Mouse (Mus musculus) limb, embryonic 15.5 days (tissue): ENCODE measurements around the gene Apof. TPM values are rescaled to one million over a fixed set of nuclear protein-coding genes. Genes with fewer than 3 reads are reported as not detected.
"Not testable (repeated sequence)": the region's sequence is repeated elsewhere in the genome, so short reads cannot be mapped to it uniquely, and the experiment has no call there.

ENCODE experiments used
- ATAC-seq: fragments of 200-750 bp; cut with Nextera tagmentation; 2 replicates; pipeline ENCODE4 v1.8.0; 2017; ENCODE audit warnings: low read depth, moderate TSS enrichment; ENCODE audit not compliant: insufficient number of reproducible peaks, low FRiP score, low TSS enrichment
- H3K27ac ChIP-seq: fragments of 300-500 bp; sonication (generic); 2 replicates; pipeline ENCODE4 v1.5.1; 2015; ENCODE audit warnings: moderate library complexity, mild to moderate bottlenecking, inconsistent platforms
- H3K27me3 ChIP-seq: fragments of 300-500 bp; sonication (generic); 2 replicates; pipeline ENCODE4 v1.6.1; 2015; ENCODE audit warnings: inconsistent platforms
- H3K36me3 ChIP-seq: fragments of 300-500 bp; sonication (generic); 2 replicates; pipeline ENCODE4 v1.6.1; 2015; ENCODE audit warnings: inconsistent platforms
- H3K4me1 ChIP-seq: fragments of 300-500 bp; sonication (generic); 2 replicates; pipeline ENCODE4 v1.6.1; 2015; ENCODE audit warnings: inconsistent platforms
- H3K4me2 ChIP-seq: fragments of 300-500 bp; sonication (generic); 2 replicates; pipeline ENCODE4 v1.6.1; 2015; ENCODE audit warnings: mild to moderate bottlenecking, inconsistent platforms
- H3K4me3 ChIP-seq: fragments of 300-500 bp; sonication (generic); 2 replicates; pipeline ENCODE4 v1.5.1; 2015; ENCODE audit warnings: mild to moderate bottlenecking, inconsistent platforms
- H3K9ac ChIP-seq: fragments of 300-500 bp; sonication (generic); 2 replicates; pipeline ENCODE4 v1.6.1; 2015; ENCODE audit warnings: inconsistent platforms
- H3K9me3 ChIP-seq: fragments of 300-500 bp; sonication (generic); 2 replicates; pipeline ENCODE4 v1.6.1; 2016; ENCODE audit warnings: inconsistent platforms
- WGBS: fragments of 180-500 bp; shearing (Covaris S2); methylation state at CpG from one replicate; pipeline ENCODE4 v1.1.7; 2015; 5-methylcytosine and 5-hydroxymethylcytosine counted together
- polyA plus RNA-seq: library from polyadenylated mRNA; unstranded; fragments of >200 nt; fragmentation: Nextera tagmentation; extraction: Ambion mirVana; gene quantifications from 2 replicates; pipeline ENCODE4 v1.2.1, GENCODE M21; 2015

The Apof gene
- polyA plus RNA-seq, 1 experiment from 2014 or later, result 0.27 TPM

DNA sequence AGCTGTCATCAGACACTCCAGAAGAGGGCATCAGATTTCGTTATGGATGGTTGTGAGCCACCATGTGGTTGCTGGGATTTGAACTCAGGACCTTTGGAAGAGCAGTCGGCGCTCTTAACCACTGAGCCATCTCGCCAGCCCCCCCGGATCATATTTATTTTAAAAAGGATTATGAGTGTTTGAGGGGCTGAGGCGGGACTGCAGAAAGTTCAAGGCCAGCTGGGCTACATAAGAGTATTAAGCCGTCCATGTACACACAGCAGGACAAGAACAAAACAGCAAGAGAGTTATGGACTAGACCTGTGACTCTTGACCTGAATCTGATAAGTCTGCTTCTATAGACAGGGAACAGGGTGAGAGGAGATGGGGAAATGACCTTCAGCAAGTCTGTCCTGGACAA is 8.1 kb upstream of the Apof start:
- H3K4me2 ChIP-seq, H3K9ac ChIP-seq, H3K4me3 ChIP-seq, H3K27ac ChIP-seq, H3K27me3 ChIP-seq, H3K4me1 ChIP-seq, H3K9me3 ChIP-seq, ATAC-seq, H3K36me3 ChIP-seq: not testable (repeated sequence)
- WGBS, result 85% methylated on average over 7 of the region's 7 CpGs

- Histone ChIP-seq H3K4me3 (no peak overlapping the region), H3K36me3 (no peaks in the 10 kb centered on the region), H3K9me3 (no peaks in the 10 kb centered on the region), H3K27me3 (no peaks in the 10 kb centered on the region), H3K9ac (no peak overlapping the region), H3K4me1 (no peaks in the 10 kb centered on the region), H3K27ac (no peak overlapping the region), H3K4me2 (no peak overlapping the region)
- 76% methylated on average over 22 of the region's 22 CpGs for WGBS
- no peak for ATAC-seq
These were observed 6.2 kb upstream of the Apof start for GRCm38 (mm10) chr10:128262300-128262699.

GRCm38 (mm10) chr10:128263393-128264310 is 4.8 kb upstream of the Apof start:
- H3K4me3 ChIP-seq, result no peak overlapping the region
- H3K4me1 ChIP-seq, result no peaks in the 10 kb centered on the region
- no peaks in the 10 kb centered on the region for H3K27me3 ChIP-seq
- H3K27ac ChIP-seq, result no peak overlapping the region
- H3K4me2 ChIP-seq, result no peak overlapping the region
- no peak overlapping the region for H3K9ac ChIP-seq
- H3K9me3 ChIP-seq, result no peaks in the 10 kb centered on the region
- ATAC-seq, result no peak
- WGBS, result 74% methylated on average over 6 of the region's 6 CpGs
- H3K36me3 ChIP-seq, result no peaks in the 10 kb centered on the region

GRCm38 (mm10) chr10:128269206-128269910 is 887 bp downstream of the Apof start:
- 90% methylated on average over 16 of the region's 16 CpGs for WGBS
- Histone ChIP-seq H3K36me3 (no peaks in the 10 kb centered on the region), H3K9me3 (no peaks in the 10 kb centered on the region), H3K9ac (no peak overlapping the region), H3K27me3 (no peaks in the 10 kb centered on the region), H3K27ac (no peak overlapping the region), H3K4me1 (peaks cover 5% of the 10 kb centered on the region; the same call in 1 of the 2 replicates), H3K4me2 (peak overlapping the region; percentile 65; the same call in 1 of the 2 replicates), H3K4me3 (peak overlapping the region; percentile 79; the same call in 1 of the 2 replicates)
- ATAC-seq, result no peak

DNA sequence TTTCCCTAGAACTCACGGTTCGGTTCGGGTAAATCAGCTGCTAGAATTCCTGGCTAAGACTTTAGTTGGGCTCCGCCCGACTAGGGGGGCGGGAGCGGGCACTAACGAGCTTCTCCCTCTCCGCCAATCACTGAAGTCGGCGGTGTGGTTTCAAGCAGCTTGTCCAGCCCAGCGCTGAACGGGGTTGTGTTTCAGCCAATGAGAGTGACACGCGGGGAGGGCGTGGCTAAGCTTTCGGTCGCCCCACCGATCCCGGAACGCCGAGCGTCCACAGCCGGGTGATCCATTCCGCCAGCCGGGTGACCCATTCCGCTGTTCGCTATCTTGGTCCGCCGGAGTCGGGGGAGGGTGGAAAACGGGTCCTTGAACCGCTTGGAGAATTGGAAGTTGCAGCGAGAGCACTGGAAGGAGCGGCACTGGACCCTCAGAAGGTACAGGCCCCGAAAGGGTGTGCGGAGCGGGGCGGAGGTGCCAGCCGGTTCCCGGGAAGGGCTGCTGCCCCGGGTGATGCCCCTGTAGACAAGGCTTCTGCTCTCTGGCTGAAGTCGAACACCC is 1.9 kb downstream of the Apof start, which contains the start of gene Stat2:
Gene Stat2, plus strand, starts transcription at position 273 of the 555 bp plus-strand sequence.
- Histone ChIP-seq H3K36me3 (no peaks in the 10 kb centered on the region), H3K4me2 (peak within 1 kb of the TSS; percentile 65), H3K4me3 (peak within 1 kb of the TSS; percentile 79), H3K9me3 (no peaks in the 10 kb centered on the region), H3K27me3 (no peaks in the 10 kb centered on the region), H3K4me1 (peaks cover 5% of the 10 kb centered on the region; the same call in 1 of the 2 replicates), H3K27ac (peak within 1 kb of the TSS; percentile 75), H3K9ac (peak within 1 kb of the TSS; percentile 57)
- under 1% methylated on average over 43 of the region's 43 CpGs for WGBS
- ATAC-seq, result peak; percentile 98

- Histone ChIP-seq H3K4me3 (peak overlapping the region; percentile 79), H3K4me1 (peaks cover 5% of the 10 kb centered on the region; the same call in 1 of the 2 replicates), H3K4me2 (peak overlapping the region; percentile 58), H3K36me3 (no peaks in the 10 kb centered on the region), H3K9ac (peak overlapping the region; percentile 57), H3K27ac (peak overlapping the region; percentile 75; the same call in 1 of the 2 replicates), H3K27me3 (no peaks in the 10 kb centered on the region), H3K9me3 (no peaks in the 10 kb centered on the region)
- ATAC-seq, result no peak
- 45% methylated on average over 7 of the region's 7 CpGs for WGBS
These were observed 2.4 kb downstream of the Apof start for GRCm38 (mm10) chr10:128270866-128271265.

DNA sequence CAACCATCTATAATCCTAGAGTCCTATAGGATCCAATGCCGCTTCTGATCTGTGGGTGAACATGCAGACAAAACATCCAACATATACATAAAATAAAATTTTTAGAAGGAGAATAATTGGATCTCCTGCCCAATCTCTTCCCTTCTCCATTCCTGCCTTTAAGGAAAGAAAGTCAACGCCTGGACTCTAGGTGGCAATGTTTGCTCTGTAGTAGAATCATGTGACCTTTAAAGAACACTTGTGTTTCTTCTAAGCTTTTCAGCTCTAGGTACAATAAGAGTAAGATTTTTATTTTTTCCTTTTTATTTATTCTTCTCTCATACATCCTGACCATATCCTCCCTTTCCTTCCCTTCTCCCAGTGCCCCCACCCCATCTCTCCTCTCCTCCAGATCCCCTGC is 3.4 kb downstream of the Apof start:
- Histone ChIP-seq H3K9me3 (no peaks in the 10 kb centered on the region), H3K36me3 (peaks cover 6% of the 10 kb centered on the region), H3K27ac (no peak overlapping the region), H3K4me1 (peaks cover 5% of the 10 kb centered on the region; the same call in 1 of the 2 replicates), H3K4me3 (no peak overlapping the region; the same call in 1 of the 2 replicates), H3K27me3 (no peaks in the 10 kb centered on the region), H3K9ac (no peak overlapping the region), H3K4me2 (no peak overlapping the region)
- no peak for ATAC-seq
- 64% methylated on average over 2 of the region's 2 CpGs for WGBS

- H3K9ac ChIP-seq, result not testable (repeated sequence)
These were observed 4.5 kb downstream of the Apof start for GRCm38 (mm10) chr10:128272819-128273439.

GRCm38 (mm10) chr10:128275374-128275773 is 6.9 kb downstream of the Apof start:
- 98% methylated on average over 1 of the region's 1 CpGs for WGBS
- not testable (repeated sequence) for H3K4me2 ChIP-seq, H3K27ac ChIP-seq, H3K4me3 ChIP-seq, H3K9me3 ChIP-seq, H3K4me1 ChIP-seq, ATAC-seq, H3K9ac ChIP-seq, H3K27me3 ChIP-seq
- peaks cover 24% of the 10 kb centered on the region for H3K36me3 ChIP-seq

More at GRCm38 (mm10) chr10:128272819-128273439, 4.5 kb downstream of the Apof start:
- H3K27me3 ChIP-seq, H3K4me2 ChIP-seq, H3K4me3 ChIP-seq, ATAC-seq, H3K27ac ChIP-seq, H3K9me3 ChIP-seq, H3K4me1 ChIP-seq: not testable (repeated sequence)
- peaks cover 10% of the 10 kb centered on the region for H3K36me3 ChIP-seq
- WGBS, result 83% methylated on average over 6 of the region's 7 CpGs

DNA sequence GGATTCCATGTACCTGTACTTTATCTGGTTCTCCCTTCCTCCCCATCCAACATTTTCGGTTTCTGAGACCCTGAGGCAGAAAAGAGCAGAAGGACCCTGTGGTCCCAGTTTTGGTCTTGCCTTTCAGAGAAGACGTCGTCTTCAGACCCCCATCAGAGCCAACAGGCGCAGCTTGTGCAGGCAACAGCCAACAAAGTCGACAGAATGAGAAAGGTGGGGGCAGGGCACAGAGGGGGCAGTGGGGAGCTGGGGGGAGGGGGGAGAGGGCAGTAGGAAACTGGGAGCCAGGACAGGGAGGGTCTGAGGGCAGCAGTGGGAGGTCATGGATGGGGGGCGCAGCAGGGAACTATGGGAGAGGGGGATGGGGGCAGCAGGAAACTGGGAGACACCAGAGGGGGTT is 9.7 kb downstream of the Apof start:
- WGBS, result 61% methylated on average over 6 of the region's 6 CpGs
- H3K27ac ChIP-seq, result no peak overlapping the region
- H3K4me1 ChIP-seq, result no peaks in the 10 kb centered on the region
- H3K9me3 ChIP-seq, result no peaks in the 10 kb centered on the region
- H3K9ac ChIP-seq, result no peak overlapping the region
- H3K4me3 ChIP-seq, result no peak overlapping the region
- no peak for ATAC-seq
- H3K36me3 ChIP-seq, result peaks cover 48% of the 10 kb centered on the region
- no peak overlapping the region for H3K4me2 ChIP-seq
- H3K27me3 ChIP-seq, result no peaks in the 10 kb centered on the region

DNA sequence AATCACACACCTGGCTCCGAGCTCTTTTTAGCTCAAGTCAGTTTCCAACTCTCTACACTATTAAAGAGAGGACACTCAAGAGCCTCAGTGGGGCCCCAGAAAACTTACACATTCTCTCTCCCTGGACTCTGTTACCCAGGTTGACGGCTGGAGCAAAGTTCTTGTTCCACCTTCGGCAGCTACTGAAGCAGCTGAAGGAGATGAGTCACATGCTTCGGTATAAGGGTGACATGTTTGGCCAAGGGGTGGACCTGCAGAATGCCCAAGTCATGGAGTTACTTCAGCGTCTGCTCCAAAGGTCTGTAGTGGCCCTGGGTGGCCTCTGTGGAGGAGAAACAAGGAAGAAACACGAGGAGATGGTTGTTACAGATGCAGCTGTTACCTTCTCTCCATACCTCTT is 12.5 kb downstream of the Apof start:
- 87% methylated on average over 6 of the region's 6 CpGs for WGBS
- H3K36me3 ChIP-seq, result peaks cover 61% of the 10 kb centered on the region
- no peaks in the 10 kb centered on the region for H3K9me3 ChIP-seq

More for the DNA sequence above, 12.5 kb downstream of the Apof start:
- no peak overlapping the region for H3K4me2 ChIP-seq
- H3K9ac ChIP-seq, result no peak overlapping the region
- H3K27ac ChIP-seq, result no peak overlapping the region
- no peaks in the 10 kb centered on the region for H3K27me3 ChIP-seq
- H3K4me1 ChIP-seq, result no peaks in the 10 kb centered on the region
- no peak for ATAC-seq
- no peak overlapping the region for H3K4me3 ChIP-seq
